Mouse (Mus musculus): ENCODE measurements at regions not wholly inside any gene's neighbourhood (a gene's known extent, or its start where the extent isn't known, plus 50 kb on each side); places are given as distances from the start of the nearest gene placed in this dataset.
A peak's percentile ranks its signal among the peaks of the same experiment; 100 is the strongest.

DNA sequence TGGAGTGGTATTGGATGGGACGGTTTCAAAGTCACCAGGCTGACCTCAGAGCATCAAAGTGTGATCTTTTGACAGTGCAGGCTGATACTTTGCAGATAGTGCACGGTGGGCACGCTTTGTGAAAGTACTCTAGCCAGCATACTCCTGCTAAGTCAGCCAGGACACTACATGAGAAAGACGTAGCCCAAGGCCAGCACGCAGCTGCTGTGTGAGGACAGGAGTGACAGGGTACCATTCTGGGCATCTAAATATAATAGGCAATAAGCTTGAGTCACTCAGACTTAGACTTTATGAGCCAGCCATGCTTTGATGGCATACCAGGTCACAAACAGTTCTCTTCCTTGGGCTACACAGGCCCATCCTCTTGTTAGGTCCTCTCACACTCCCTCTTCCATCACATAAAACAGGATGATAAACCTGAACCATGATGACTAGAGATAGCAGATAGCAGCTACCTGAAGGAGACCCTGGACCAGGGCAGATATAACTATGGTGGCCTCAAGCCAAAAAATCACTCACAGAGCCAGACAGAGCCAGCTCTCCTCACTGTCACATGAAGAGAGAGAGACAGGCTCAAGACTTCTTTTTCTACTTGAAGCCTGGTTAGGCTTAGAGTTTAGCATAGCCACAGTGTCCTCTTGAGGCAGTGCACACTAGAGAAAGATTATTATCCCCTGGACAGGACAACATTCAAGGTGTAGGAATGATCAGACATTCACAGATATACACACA lies 156.7 kb upstream of the Rreb1 start:
- no peak for DNase-seq

DNA sequence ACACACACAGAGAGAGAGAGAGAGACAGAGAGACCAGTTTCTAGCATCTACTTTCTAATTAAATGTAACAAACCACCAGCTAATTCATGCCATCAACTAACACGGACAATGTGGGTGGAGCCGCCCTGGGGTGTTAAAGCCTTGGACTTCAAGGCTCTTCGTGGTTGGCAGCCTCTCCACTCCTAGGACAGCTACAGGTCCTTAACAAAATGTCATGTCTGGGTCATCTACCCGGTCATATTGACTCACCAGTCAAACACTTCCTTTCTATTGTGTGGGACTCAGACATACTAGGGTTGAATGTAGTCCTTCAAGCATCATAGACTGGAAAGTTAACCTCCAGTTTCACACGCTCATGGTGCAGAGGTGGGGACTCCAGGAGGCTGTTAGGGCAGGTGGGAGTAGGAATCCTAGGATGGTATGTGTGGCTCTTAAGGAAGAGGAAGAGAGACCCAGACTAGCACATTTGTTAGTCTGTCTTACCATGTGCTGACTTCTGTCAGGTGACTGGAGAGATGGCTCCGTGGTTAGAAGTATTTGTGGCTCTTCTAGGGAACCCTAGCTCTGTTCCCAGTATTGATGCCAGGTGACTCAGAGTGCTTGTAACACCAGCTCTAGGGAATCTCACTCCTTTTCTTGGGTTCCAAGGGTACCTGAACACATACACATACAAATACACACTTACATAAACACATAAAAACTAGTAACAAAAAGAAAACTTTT lies 155.7 kb upstream of the Rreb1 start:
- no peak for DNase-seq

DNA sequence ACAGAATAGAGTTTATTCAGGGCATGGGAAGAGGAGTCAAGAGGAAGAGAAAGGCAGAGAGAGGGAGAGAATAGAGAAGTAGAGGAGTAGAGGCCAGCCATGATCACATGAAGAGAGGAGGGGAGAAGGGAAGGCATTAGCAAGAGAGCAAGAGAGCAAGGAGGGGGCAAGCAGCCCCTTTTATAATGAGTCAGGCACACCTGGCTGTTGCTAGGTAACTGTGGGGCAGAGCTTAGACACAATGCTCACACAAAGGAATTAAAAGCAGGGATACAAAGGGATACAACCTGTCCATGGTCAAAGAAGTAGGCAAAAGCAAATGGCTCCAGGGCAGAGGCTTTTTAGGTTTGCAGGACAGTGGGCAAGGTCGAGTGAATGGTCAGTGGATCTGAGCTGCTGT lies 153.5 kb upstream of the Rreb1 start:
- DNase-seq: no peak

DNA sequence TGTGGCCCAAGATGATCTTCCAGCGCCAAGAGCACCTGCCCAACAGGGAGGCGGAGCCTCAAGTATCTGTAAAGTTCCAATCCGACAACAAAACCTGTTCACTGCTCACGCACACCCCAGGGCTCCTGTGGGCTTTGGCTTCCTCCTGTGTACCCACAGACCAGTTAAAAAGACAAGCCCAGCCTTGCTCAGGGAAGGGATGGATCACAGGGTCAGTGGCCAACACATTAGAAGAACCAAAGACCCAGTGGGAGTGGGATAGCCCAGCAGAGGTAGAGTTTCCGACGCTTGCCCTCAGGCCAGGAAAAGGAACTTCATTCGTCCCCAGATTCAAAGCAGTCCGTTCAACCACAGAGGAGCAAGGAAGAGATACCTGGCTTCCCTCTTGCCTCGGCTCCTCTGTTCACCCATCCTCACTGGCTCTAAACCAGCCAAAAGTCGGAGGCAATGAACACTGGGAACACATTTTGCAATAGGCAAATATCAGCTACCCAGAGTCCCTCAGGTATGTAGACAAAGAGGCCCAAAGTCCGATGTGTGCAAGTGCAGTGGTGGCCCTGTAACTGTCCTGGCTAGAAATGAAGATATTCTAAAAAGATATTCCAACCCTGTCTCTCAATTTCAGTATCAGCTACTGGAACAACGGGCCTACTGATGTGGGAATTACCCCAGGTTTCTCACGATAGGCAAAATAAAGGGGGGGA lies 152.5 kb upstream of the Rreb1 start:
- no peak for DNase-seq

DNA sequence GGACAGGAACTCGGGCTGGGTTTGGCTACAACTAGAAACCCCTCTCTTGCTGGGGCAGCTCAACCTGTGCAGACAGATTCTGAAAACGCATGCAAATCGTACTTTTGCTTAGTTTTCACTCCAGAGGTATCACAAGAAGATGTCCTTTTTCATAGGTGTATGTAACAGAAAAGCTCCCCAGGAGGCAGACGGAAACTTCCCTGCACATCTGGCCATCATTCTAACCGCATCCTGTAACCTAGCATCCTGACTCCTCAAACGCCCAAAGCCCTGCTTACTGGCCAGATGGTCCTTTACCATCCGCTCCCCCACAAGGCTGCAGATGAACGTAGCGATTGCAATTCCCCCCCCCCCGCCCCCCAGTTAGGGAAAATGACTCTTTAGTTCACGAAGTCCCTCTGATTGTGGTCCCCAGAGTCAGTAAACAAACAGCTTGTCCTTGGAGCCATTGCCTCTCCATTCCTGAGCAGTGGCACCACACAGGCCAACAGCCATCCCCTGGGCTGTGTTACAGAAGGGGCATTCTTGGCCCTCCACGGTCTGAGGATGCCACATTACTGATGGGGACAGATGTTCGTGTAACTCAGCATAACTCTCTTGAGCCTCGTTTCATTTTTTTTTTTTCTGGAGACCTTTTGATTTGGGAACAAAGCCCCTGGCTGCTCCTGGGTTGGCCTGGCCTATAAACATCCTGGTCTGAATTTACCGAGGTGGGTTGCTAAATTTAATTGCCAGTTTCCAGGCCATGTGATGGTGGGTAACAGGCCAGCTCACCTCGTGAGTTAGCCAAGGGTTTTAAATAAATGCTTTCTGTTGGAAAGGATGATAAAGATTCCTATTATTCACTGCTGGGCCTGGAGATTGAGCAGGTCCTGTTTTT lies 149.6 kb upstream of the Rreb1 start:
- DNase-seq: no peak

DNA sequence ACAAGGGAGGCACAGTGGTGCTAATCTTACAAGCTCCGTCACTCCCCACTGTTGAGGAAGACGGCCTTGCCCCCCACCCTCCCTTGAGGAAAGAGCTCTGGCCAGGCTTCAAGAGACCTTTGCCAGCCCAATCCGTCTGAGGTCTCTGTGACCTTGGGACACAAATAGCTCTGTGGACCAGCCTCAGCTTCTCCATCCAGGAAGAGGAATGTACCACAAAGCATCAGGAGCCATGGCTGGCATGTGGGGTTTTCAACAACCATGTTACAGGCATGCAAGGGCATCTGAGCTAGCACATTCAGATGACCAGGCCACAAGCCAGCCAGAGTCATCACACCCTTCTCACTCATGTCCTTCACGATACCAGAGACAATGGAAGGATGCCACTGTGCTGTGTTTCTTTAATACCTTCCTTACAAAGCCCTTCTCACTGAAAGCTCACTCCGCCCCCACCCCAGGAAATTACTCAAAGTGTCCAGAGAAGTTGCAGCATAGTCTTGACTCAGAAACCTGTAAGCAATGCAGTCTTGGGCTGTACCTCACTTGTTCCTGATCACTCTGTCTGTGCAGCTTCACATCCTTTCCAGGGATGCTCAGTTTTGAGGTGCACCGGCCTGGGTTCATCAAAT lies 148.8 kb upstream of the Rreb1 start:
- no peak for DNase-seq

DNA sequence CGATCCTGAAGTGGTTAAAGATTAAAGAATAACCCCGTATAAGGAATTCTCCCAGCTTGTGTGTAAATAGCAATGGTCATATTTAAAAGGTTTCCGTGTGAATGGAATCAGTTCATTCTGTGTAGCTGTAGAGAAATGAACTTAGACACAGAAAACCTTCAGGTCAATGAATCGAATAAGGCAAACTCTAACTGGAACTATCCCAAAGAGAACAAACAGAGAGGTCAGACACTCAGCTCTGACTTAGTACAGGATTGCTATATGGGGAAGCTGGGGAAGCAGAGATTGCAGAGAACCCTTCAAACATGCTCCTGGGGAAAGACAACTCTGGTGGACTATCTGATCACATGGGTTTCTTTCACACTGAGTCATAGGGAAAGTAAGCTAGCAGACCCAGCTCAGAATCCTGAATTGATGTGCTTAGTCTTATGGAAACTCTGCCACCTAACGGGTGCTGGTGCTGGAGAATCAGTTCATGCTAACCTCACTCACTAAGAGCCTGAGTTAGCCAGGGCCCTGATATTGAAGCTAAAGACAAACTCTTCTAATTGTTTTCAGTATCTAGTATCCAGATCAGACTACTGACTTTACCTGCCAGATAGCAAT lies 145.3 kb upstream of the Rreb1 start:
- DNase-seq: no peak

DNA sequence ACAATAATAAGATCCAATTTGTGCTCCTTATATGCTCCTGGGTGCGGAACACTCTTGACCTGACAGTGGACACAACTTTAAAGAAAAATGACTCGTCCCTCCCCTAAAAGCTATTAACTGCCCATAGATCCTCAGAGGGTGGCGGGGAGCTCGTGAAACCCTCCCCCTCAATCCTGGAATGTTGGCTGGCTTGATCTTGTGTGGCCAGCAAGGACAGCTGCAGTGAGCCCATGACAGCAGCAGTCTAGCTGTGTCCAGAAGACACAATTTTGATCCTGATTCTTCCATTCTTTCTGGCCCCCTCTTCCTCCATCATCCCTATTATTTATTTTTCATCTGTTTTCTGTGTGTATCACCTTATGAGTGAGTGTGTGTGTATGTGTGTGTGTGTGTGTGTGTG lies 141.8 kb upstream of the Rreb1 start:
- DNase-seq: peak in 1 of 2 experiments; percentile 28

DNA sequence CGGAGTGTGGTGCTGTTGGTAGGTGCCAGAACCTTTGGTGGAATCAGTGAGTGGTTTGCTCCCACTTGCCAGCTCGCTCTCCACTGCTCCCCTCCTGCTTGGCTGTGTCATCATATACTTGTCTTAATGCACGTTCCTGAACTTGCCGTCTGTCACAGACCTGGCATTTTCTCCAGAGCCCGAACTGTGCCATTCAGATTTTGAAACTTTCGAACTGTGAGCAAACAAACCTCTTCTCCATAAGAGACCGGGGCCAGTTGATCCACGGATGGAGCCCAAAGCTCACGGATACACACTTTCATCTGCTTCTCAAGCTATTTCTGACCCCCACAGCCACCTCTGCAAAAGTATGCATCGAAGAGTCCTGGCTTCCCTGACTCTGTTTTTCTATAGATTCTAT lies 141.0 kb upstream of the Rreb1 start:
- DNase-seq: no peak

DNA sequence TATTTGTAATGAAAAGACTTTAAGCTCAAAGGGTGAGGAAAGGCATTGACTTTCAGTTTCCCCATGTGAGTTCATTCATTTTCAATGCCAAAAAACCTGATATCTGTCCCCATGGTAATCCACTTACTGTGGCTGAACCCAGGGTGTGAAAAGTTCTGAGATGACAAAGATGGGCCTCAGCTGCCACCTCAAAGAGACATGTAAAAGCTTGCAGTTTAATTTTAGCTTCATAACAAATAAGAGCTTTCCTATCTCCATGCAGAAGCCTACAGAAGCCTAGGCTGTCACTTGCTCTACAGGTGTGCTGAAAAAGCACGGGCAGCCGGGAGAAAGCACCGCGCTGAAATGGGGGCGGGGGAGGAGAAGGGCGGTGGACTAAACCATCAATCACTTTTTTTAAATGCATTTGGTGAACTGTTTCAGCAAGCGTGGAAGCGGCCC lies 140.1 kb upstream of the Rreb1 start:
- peak; percentile 28 to 45 for DNase-seq

DNA sequence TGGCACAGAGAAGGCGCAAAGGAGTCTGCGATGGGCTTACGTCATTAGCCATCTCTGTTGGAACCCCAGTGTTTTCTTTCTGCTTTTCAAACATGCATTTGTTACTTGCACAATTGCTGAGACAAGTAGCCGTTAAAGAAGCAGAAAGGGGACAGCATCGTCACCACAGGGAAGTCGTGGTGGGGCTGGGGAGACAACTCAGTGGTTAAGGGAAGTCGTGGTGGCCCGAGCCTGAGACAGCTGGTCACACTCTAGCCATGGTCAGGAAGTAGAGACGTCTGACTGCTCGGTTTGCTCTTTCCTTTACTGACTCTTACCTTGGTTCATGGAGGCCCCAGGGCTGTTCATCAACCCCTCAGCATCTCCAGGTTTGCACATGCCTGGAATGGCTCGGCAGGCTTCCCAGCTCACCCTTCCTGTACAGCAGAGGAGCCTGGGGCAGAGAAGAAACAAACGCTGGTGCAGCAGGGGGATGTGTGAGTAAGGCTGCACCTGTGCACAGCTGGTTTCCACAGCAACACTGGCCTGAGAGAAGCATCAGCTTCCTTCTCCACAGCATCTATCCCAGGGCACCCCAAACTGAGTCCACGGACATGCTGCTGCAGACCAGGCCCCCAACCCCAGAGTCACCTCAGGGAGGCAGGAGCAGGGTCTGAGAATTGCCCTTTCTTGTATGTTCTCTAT lies 135.6 kb upstream of the Rreb1 start:
- DNase-seq: no peak

DNA sequence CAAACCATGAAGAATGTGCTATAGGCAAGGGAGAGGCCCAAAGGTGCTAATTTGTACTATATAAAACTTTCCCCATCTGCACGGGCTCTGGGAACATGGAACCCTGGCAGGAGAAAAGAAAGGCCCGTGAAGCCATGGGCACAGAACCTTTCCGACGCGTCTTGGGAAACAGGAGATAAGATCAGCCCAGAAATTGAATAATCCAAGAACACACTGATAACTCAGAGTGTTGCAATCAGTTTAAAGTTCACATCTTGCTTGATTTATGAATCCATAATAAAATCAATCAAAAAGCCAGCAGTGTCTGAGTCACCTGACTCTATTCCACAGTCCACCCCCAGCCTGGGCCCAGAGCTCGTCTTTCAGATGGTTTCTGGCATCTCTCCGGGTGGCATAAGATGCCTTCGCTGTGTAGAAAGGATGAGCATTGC lies 133.4 kb upstream of the Rreb1 start:
- DNase-seq: no peak

DNA sequence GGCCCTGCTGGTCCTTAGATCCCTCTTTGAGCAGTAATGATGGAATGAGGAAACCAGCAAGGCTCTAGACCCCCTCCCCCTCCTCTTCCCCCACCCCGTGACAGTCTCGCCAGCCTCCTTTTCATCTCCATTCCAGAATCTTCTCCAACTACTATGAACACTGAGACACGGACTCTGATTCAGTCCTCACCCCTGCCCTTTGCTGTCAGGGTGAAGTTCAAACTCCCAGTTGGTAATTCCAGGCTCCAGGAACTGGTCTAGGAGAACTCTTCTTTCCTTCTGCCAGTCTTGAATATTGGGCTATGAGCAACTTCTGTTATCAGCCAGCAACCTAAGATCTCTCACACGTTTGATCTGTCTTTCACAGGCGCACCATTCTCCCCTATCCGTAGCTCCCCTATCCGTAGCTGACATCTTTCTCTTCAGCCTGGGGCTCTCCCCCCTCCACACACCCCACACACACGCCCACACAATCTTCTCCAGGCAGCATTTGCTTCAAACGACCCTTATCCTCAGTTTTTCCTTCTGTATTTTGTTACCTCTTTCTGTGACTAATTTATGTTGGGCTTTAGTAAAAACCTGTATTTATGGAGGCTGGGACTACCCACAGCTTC lies 128.6 kb upstream of the Rreb1 start:
- no peak for DNase-seq

DNA sequence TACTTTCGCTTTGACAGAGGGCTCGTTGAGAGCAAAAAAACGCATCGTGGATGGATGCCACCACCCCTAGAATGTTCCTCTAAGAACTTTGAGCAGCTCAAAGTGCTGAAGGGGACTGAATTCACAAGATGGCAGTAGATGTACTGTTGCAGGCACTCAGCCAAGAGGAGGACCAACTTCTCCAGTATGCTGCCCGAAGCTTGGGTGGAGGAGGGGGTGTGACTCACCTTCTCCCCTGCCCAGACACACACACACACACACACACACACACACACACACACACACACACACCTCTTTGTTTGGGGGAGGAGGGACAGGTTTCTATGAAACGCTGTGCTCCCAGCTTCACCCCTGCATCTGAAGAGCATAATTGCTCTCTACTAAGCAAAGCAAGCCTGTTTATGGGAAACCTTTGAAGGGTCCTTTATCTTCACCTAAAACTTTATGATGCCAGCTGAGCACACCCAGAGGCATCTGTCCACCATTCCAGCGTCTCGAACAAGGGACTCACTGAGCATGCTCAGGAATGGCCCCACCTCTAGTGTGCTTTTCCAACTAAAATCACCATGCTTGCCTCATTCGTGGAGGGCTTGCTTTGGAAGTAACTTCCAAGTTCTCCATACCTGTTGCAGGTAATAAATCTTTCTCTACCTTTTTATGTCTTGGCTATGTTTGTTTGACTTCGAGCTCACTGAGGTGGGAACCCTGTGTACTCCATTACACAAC lies 126.8 kb upstream of the Rreb1 start:
- DNase-seq: no peak

DNA sequence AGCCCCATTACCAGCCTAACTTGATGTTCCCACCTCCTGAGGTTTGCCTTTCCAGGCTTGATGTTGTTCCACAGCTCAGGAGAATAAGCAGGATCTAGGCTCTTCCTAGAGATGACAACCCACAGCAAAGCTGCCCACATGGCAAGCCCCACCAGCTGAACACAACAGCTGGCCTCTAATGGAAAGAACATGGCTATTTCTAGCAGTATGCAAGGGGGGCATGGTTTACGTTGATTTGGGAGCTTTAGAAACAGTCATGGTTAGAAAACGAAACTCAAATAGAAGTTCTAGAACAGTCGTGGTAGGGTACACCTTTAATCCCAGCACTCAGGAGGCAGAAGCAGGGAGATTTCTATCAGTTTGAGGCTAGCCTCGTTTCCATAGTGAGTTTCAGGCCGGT lies 123.5 kb upstream of the Rreb1 start:
- DNase-seq: no peak

DNA sequence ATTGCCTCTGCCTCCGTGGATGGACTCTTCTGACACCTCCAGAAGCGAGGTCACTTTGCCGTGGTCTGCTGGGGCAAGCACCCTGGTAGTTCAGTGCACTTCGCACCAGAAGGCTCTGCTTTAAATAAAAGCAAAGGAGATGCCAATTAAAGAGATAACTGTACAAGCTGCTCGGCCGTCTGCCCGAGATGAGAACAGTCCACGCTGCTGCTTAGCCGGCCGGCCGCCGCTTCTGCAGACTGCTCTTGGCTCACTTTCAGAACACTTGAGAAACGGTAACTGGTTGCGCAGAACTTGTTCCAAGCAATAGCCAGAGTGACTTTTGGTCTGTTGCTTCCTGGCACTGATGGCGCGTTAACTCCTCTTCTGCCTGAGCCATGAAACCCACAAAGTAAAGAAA lies 121.0 kb upstream of the Rreb1 start:
- peak; percentile 51 to 66 for DNase-seq

DNA sequence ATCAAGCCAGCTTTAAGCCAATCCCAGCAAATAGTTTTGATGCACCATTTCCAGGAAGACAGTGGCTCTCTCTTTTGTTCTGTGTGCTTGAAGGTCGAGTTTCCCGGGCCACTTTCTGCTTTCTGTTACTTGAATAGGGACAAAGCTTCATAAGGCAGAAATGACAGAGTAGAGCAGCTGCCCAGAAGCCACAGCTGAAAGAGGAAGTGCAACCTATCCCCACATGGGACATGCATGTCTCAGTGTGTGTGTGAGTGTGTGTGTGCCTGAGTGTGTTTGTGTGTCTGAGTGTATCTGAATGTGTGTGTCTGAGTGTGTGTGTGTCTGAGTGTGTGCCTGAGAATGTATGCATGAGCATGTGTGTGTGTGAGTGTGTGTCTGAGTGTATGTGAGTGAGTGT lies 120.2 kb upstream of the Rreb1 start:
- DNase-seq: no peak

DNA sequence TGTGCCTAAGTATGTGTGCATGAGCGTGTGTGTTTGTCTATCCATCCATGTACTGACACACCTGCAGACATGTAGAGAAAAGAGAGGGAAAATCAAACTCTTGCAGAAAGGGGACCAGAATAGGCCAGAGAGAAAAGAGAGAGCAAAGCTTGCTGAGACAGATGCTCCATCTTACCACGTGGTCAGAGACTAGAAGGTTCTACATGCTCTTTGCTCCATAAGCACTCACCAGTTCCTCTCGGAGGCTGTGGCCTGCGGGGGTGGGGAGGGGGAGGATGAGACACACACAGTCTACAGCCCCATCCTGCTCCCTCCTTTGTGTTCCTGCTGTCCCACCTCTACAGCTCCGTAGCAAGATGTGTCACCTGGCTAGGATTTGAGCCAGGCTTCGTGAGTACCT lies 119.7 kb upstream of the Rreb1 start:
- no peak for DNase-seq

DNA sequence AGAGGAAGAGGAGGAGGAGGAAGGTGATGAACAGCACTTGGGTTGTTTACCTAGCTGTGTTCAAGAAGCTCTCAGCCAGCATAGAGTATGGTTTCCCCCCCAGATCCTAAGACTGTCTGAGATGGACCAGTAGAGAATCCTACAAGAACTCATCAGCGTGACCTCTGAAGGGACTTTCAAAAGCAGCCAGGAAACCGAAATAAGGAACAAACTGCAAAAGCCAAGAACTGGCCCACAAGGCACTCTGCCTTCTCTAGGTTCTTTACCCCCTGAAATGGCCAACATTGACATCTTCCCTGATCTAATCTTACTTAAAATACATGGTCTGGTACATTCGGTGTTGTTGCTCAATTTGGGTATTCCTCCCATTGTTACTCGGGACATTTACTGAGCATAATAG lies 118.1 kb upstream of the Rreb1 start:
- DNase-seq: no peak

DNA sequence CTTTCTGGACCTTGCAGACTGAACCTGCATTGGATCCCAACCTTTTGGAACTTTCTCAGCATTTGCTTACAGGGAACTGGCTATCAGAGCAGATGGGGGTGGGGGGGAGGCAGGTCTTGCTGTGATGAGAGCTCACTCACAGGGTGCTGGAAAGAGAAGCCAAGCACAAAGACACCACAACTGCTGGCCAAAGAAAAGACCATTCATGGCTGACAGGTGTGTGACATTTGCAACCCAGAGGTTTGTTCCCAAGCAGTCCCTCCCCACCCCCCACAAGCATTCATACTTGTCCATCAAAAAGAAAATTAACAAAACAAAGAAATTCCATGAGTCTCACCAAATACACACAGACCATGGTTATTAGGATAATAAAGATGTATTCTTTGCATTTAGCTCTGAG lies 117.5 kb upstream of the Rreb1 start:
- no peak for DNase-seq
